Mouse (Mus musculus) stomach, embryonic 16.5 days (tissue): Measurements from ENCODE around the gene Zcchc14. TPM values are rescaled to one million over a fixed set of nuclear protein-coding genes. Genes with fewer than 3 reads are reported as not detected.

ENCODE experiments used
- ATAC-seq: fragments of 200-750 bp; cut with Nextera tagmentation; 2 replicates; pipeline ENCODE4 v1.8.0; 2017; ENCODE audit warnings: moderate number of reproducible peaks, moderate TSS enrichment; ENCODE audit not compliant: insufficient read depth, low FRiP score
- H3K27ac ChIP-seq: fragments of 300-500 bp; sonication (generic); 2 replicates; pipeline ENCODE4 v1.5.1; 2014; ENCODE audit warnings: low read length
- H3K27me3 ChIP-seq: fragments of 300-500 bp; sonication (generic); 2 replicates; pipeline ENCODE4 v1.6.1; 2014; ENCODE audit warnings: low read length, control low read depth, mixed read lengths; ENCODE audit not compliant: control insufficient read depth, insufficient read depth
- H3K36me3 ChIP-seq: fragments of 300-500 bp; sonication (generic); 2 replicates; pipeline ENCODE4 v1.6.1; 2014; ENCODE audit warnings: low read length; ENCODE audit not compliant: control insufficient read depth, insufficient read depth
- H3K4me1 ChIP-seq: fragments of 300-500 bp; sonication (generic); 2 replicates; pipeline ENCODE4 v1.6.1; 2014; ENCODE audit warnings: low read length, control low read depth, mixed read lengths; ENCODE audit not compliant: control insufficient read depth, insufficient read depth
- H3K4me2 ChIP-seq: fragments of 300-500 bp; sonication (generic); 2 replicates; pipeline ENCODE4 v1.6.1; 2014; ENCODE audit warnings: low read depth, low read length, mixed read lengths
- H3K4me3 ChIP-seq: fragments of 300-500 bp; sonication (generic); replicated peaks from 2 replicates; pipeline ENCODE4 v1.5.1; 2014; ENCODE audit warnings: mild to moderate bottlenecking, low read length
- H3K9ac ChIP-seq: fragments of 300-500 bp; sonication (generic); 2 replicates; pipeline ENCODE4 v1.6.1; 2014; ENCODE audit warnings: low read length
- H3K9me3 ChIP-seq: fragments of 300-500 bp; sonication (generic); replicated peaks from 2 replicates; pipeline ENCODE4 v1.6.1; 2016; ENCODE audit warnings: low read length, control low read depth; ENCODE audit not compliant: control insufficient read depth
- WGBS: fragments of 180-500 bp; shearing (Covaris S2); extraction: QIAGEN DNeasy Blood & Tissue Kit; methylation state at CpG from one replicate; pipeline ENCODE4 v1.1.7; 2014; 5-methylcytosine and 5-hydroxymethylcytosine counted together
- polyA plus RNA-seq: library from polyadenylated mRNA; unstranded; fragments of >200 nt; fragmentation: Nextera tagmentation; extraction: Ambion mirVana; gene quantifications from 2 replicates; pipeline ENCODE4 v1.2.1, GENCODE M21; 2015

Gene Zcchc14
- polyA plus RNA-seq, 1 experiment from 2014 or later: 13.2 TPM

GRCm38 (mm10) chr8:121560432-121561100 is 92.1 kb downstream of the Zcchc14 start:
- Histone ChIP-seq H3K27ac (no peak overlapping the region), H3K4me1 (no peaks in the 10 kb centered on the region), H3K9me3 (no peaks in the 10 kb centered on the region), H3K4me3 (no peak overlapping the region), H3K36me3 (peaks cover 10% of the 10 kb centered on the region; the same call in 1 of the 2 replicates), H3K9ac (no peak overlapping the region), H3K27me3 (no peaks in the 10 kb centered on the region), H3K4me2 (no peak overlapping the region)
- 94% methylated on average over 7 of the region's 7 CpGs for WGBS
- ATAC-seq: no peak

GRCm38 (mm10) chr8:121559801-121560200 is 92.9 kb downstream of the Zcchc14 start:
- Histone ChIP-seq H3K27me3 (no peaks in the 10 kb centered on the region), H3K27ac (no peak overlapping the region), H3K4me2 (no peak overlapping the region), H3K36me3 (peaks cover 10% of the 10 kb centered on the region; the same call in 1 of the 2 replicates), H3K4me1 (no peaks in the 10 kb centered on the region), H3K4me3 (no peak overlapping the region), H3K9me3 (no peaks in the 10 kb centered on the region), H3K9ac (no peak overlapping the region)
- 88% methylated on average over 12 of the region's 12 CpGs for WGBS
- ATAC-seq: no peak

GRCm38 (mm10) chr8:121558538-121558937 is 94.2 kb downstream of the Zcchc14 start:
- Histone ChIP-seq H3K4me1 (no peaks in the 10 kb centered on the region), H3K4me3 (no peak overlapping the region), H3K36me3 (peaks cover 10% of the 10 kb centered on the region; the same call in 1 of the 2 replicates), H3K27ac (no peak overlapping the region), H3K27me3 (no peaks in the 10 kb centered on the region), H3K9ac (no peak overlapping the region), H3K9me3 (no peaks in the 10 kb centered on the region), H3K4me2 (no peak overlapping the region)
- WGBS: 90% methylated on average over 16 of the region's 16 CpGs
- ATAC-seq: no peak

- Histone ChIP-seq H3K4me2 (no peak overlapping the region), H3K4me1 (no peaks in the 10 kb centered on the region), H3K27ac (no peak overlapping the region), H3K4me3 (no peak overlapping the region), H3K36me3 (peaks cover 10% of the 10 kb centered on the region; the same call in 1 of the 2 replicates), H3K9me3 (no peaks in the 10 kb centered on the region), H3K9ac (no peak overlapping the region), H3K27me3 (no peaks in the 10 kb centered on the region)
- whole genome bisulfite sequencing: 86% methylated on average over 11 of the region's 11 CpGs
- no peak for ATAC-seq
These were observed 95.0 kb downstream of the Zcchc14 start for GRCm38 (mm10) chr8:121557746-121558145.

GRCm38 (mm10) chr8:121553831-121554475 is 98.7 kb downstream of the Zcchc14 start:
- H3K27ac ChIP-seq: no peak overlapping the region
- H3K4me1 ChIP-seq: no peaks in the 10 kb centered on the region
- no peaks in the 10 kb centered on the region for H3K27me3 ChIP-seq
- ATAC-seq: no peak
- H3K9ac ChIP-seq: no peak overlapping the region
- H3K9me3 ChIP-seq: no peaks in the 10 kb centered on the region
- no peak overlapping the region for H3K4me2 ChIP-seq
- WGBS: 94% methylated on average over 32 of the region's 32 CpGs
- peaks cover 3% of the 10 kb centered on the region for H3K36me3 ChIP-seq
- no peak overlapping the region for H3K4me3 ChIP-seq

GRCm38 (mm10) chr8:121552506-121552905 is 100.2 kb downstream of the Zcchc14 start:
- 81% methylated on average over 9 of the region's 9 CpGs for WGBS
- Histone ChIP-seq H3K27ac (no peak overlapping the region), H3K36me3 (no peaks in the 10 kb centered on the region; the same call in none of the 2 replicates), H3K9ac (no peak overlapping the region), H3K9me3 (no peaks in the 10 kb centered on the region), H3K4me3 (no peak overlapping the region), H3K4me2 (no peak overlapping the region), H3K4me1 (no peaks in the 10 kb centered on the region), H3K27me3 (no peaks in the 10 kb centered on the region)
- no peak for ATAC-seq

- H3K27ac ChIP-seq: no peak overlapping the region
- WGBS: 63% methylated on average over 24 of the region's 24 CpGs
- H3K36me3 ChIP-seq: no peaks in the 10 kb centered on the region; the same call in none of the 2 replicates
- H3K4me3 ChIP-seq: no peak overlapping the region
- ATAC-seq: no peak
- H3K4me2 ChIP-seq: no peak overlapping the region
- no peaks in the 10 kb centered on the region for H3K9me3 ChIP-seq
- no peaks in the 10 kb centered on the region for H3K4me1 ChIP-seq
- no peak overlapping the region for H3K9ac ChIP-seq
- no peaks in the 10 kb centered on the region for H3K27me3 ChIP-seq
These were observed 101.4 kb downstream of the Zcchc14 start for GRCm38 (mm10) chr8:121551065-121551985.

GRCm38 (mm10) chr8:121550056-121550455 is 102.6 kb downstream of the Zcchc14 start:
- no peaks in the 10 kb centered on the region for H3K4me1 ChIP-seq
- ATAC-seq: no peak
- H3K9me3 ChIP-seq: no peaks in the 10 kb centered on the region
- H3K36me3 ChIP-seq: no peaks in the 10 kb centered on the region; the same call in none of the 2 replicates
- H3K4me3 ChIP-seq: no peak overlapping the region
- WGBS: 88% methylated on average over 6 of the region's 6 CpGs
- H3K27me3 ChIP-seq: no peaks in the 10 kb centered on the region
- H3K9ac ChIP-seq: no peak overlapping the region
- H3K27ac ChIP-seq: no peak overlapping the region
- H3K4me2 ChIP-seq: no peak overlapping the region
